Mouse (Mus musculus): ENCODE measurements around the gene Junb. TPM values are rescaled to one million over a fixed set of nuclear protein-coding genes. Genes with fewer than 3 reads are reported as not detected.

Junb gene
- polyA plus RNA-seq, 1 experiment from 2014 or later: 18.4 TPM

DNA sequence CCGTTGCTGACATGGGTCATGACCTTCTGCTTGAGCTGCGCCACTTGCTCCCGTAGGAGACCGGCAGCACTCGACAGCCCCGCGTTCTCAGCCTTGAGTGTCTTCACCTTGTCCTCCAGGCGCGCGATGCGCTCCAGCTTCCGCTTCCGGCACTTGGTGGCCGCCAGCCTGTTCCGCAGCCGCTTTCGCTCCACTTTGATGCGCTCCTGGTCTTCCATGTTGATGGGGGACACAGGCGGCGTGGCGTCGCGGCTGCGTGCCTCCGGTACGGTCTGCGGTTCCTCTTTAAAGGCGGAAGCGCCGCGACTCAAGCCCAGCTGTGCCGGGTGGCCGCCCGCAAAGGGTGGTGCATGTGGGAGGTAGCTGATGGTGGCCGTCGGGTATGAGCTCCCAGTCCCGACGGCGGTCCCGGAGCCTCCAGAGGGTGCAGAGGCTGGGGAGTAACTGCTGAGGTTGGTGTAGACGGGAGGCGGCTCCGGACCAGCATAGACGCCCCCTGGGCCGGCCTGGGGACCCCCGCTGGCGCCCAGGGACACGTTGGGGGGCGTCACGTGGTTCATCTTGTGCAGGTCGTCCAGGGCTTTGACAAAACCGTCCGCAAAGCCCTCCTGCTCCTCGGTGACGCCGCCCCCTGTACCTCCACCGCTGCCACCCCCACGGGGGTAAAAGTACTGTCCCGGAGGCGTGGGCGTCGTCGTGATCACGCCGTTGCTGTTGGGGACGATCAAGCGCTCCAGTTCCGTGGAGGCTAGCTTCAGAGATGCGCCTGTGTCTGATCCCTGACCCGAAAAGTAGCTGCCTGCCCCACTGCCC lies 877 bp downstream of the Junb start:
- H3K4me1 ChIP-seq (ENCODE audit: control insufficient read depth, insufficient read depth, low read length): peaks cover 41% of the 10 kb centered on the region
- ATAC-seq (ENCODE audit: low read depth): no peak
- H3K27me3 ChIP-seq (replicated peaks; ENCODE audit: control insufficient read depth, insufficient read depth, low read length): peaks cover 16% of the 10 kb centered on the region
- peak overlapping the region; percentile 62 for H3K4me3 ChIP-seq (ENCODE audit: low read depth, low read length)
- H3K27ac ChIP-seq (replicated peaks; ENCODE audit: low read depth, low read length): peak overlapping the region; percentile 82
- under 1% methylated on average over 40 of the region's 70 CpGs for WGBS
- peaks cover 26% of the 10 kb centered on the region for H3K36me3 ChIP-seq (ENCODE audit: control insufficient read depth, insufficient read depth, low read length)
- DNase-seq (ENCODE audit: low spot score): no peak
- H3K9me3 ChIP-seq (ENCODE audit: control insufficient read depth, low read length): no peaks in the 10 kb centered on the region
- peak overlapping the region; percentile 75 for H3K9ac ChIP-seq (ENCODE audit: low read depth, low read length)
- peak overlapping the region; percentile 97 for H3K4me2 ChIP-seq (ENCODE audit: low read depth, low read length)

DNA sequence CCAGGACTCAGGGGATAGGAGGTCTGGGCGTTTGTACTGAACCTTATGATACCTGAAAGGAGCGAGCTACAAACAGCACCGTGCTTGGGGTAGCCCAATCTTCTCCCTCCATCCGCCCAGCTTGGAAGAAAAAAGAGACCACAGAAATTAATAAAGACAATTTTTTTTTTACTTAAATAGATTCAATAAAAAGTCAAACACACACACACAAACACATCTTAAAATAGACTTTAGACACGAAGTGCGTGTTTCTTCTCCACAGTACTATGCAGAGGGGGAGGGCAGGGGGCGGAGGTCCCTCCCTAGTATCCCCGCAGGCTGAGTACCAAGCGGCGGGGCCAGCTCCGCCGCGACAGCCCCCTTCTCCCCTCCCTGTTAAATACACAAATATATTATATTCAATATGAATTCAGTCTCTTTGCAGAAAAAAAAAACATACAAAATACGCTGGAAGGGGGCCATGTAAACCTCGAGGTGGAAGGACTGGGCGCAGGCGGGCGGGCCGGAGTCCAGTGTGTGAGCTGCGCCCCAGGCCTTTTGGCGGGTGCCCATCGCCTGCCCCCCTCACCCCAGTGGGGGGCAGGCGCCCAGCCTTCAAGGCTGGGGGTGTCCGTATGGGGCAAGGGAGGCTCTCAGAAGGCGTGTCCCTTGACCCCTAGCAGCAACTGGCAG lies 1.6 kb downstream of the Junb start:
- Histone ChIP-seq H3K27ac (replicated peaks; ENCODE audit: low read depth, low read length) (peak overlapping the region; percentile 82), H3K4me3 (ENCODE audit: low read depth, low read length) (peak overlapping the region; percentile 62), H3K4me2 (ENCODE audit: low read depth, low read length) (peak overlapping the region; percentile 97), H3K4me1 (ENCODE audit: control insufficient read depth, insufficient read depth, low read length) (peaks cover 37% of the 10 kb centered on the region), H3K27me3 (replicated peaks; ENCODE audit: control insufficient read depth, insufficient read depth, low read length) (peaks cover 16% of the 10 kb centered on the region), H3K9ac (ENCODE audit: low read depth, low read length) (peak overlapping the region; percentile 75), H3K36me3 (ENCODE audit: control insufficient read depth, insufficient read depth, low read length) (peaks cover 33% of the 10 kb centered on the region), H3K9me3 (ENCODE audit: control insufficient read depth, low read length) (no peaks in the 10 kb centered on the region)
- ATAC-seq (ENCODE audit: low read depth): no peak
- DNase-seq (ENCODE audit: low spot score): no peak
- WGBS: 4% methylated on average over 20 of the region's 25 CpGs

DNA sequence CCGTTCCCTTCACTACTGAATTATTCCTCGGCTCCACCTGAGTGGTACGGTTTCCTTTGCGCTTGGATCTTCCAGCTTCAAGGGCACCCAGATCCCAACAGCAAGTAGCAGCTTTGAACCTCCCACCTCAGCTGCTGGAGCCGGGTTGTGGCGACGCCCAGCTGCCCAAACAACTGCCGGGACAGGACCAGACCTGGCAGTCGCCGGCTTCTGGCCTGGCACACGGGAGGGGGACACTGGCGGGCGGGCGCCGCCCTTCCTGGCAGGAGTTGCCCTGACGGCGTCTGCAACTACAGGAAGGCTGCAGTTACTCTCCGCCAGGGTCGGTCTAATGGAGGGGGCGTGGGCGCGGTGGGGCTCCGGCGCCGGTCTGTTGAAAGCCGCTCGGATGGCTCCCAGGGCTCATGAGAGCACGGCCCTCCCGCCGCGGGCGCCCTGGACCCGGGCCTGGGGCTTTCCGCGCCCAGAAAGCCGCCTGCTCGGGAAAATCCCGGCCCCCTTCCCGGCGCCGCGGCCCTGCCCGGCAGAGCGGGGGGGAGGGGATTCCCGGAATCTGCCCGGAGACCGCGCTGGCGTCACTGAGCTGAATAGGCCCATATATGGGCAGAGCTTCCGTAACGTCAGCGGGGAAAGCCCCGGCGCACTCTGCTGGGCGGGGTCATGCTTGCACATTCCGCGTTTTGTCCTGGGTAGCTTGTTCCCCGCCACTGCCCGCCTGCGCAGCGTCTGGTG lies 2.3 kb downstream of the Junb start:
- peak overlapping the region; percentile 75 for H3K9ac ChIP-seq (ENCODE audit: low read depth, low read length)
- peak overlapping the region; percentile 82 for H3K27ac ChIP-seq (replicated peaks; ENCODE audit: low read depth, low read length)
- H3K27me3 ChIP-seq (replicated peaks; ENCODE audit: control insufficient read depth, insufficient read depth, low read length): peaks cover 16% of the 10 kb centered on the region
- ATAC-seq (ENCODE audit: low read depth): peak; percentile 86
- H3K4me3 ChIP-seq (ENCODE audit: low read depth, low read length): peak overlapping the region; percentile 62
- WGBS: 2% methylated on average over 22 of the region's 61 CpGs
- peaks cover 40% of the 10 kb centered on the region for H3K36me3 ChIP-seq (ENCODE audit: control insufficient read depth, insufficient read depth, low read length)
- peak overlapping the region; percentile 97 for H3K4me2 ChIP-seq (ENCODE audit: low read depth, low read length)
- peak; percentile 96 for DNase-seq (ENCODE audit: low spot score)
- peaks cover 31% of the 10 kb centered on the region for H3K4me1 ChIP-seq (ENCODE audit: control insufficient read depth, insufficient read depth, low read length)
- no peaks in the 10 kb centered on the region for H3K9me3 ChIP-seq (ENCODE audit: control insufficient read depth, low read length)

DNA sequence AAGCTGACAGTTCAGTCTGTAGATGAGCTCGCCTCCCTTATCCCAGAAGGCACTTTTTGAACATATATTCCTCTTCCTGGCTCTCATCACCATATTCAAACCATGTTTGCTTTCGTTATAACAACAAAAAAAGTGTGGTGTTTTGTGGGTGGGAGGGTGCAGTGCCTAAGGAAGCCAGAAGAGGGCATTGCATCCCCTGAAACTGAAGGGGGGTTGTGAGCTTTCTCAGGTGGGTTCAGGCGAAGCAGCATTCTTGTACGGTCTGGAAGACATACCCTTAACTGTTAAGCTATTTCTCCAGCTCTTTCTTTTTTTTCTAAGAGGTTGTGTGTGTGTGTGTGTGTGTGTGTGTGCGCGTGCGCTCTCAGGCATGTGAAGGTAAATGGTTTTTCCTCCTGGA lies 3.1 kb downstream of the Junb start:
- WGBS: 26% methylated on average over 7 of the region's 7 CpGs
- peaks cover 32% of the 10 kb centered on the region for H3K4me1 ChIP-seq (ENCODE audit: control insufficient read depth, insufficient read depth, low read length)
- no peak overlapping the region for H3K9ac ChIP-seq (ENCODE audit: low read depth, low read length)
- ATAC-seq (ENCODE audit: low read depth): no peak
- peaks cover 45% of the 10 kb centered on the region for H3K36me3 ChIP-seq (ENCODE audit: control insufficient read depth, insufficient read depth, low read length)
- H3K4me2 ChIP-seq (ENCODE audit: low read depth, low read length): peak overlapping the region; percentile 97; the same call in 1 of the 2 replicates
- H3K27me3 ChIP-seq (replicated peaks; ENCODE audit: control insufficient read depth, insufficient read depth, low read length): peaks cover 16% of the 10 kb centered on the region
- peak overlapping the region; percentile 62; the same call in 1 of the 2 replicates for H3K4me3 ChIP-seq (ENCODE audit: low read depth, low read length)
- no peaks in the 10 kb centered on the region for H3K9me3 ChIP-seq (ENCODE audit: control insufficient read depth, low read length)
- no peak for DNase-seq (ENCODE audit: low spot score)
- peak overlapping the region; percentile 82; the same call in 1 of the 2 replicates for H3K27ac ChIP-seq (replicated peaks; ENCODE audit: low read depth, low read length)

DNA sequence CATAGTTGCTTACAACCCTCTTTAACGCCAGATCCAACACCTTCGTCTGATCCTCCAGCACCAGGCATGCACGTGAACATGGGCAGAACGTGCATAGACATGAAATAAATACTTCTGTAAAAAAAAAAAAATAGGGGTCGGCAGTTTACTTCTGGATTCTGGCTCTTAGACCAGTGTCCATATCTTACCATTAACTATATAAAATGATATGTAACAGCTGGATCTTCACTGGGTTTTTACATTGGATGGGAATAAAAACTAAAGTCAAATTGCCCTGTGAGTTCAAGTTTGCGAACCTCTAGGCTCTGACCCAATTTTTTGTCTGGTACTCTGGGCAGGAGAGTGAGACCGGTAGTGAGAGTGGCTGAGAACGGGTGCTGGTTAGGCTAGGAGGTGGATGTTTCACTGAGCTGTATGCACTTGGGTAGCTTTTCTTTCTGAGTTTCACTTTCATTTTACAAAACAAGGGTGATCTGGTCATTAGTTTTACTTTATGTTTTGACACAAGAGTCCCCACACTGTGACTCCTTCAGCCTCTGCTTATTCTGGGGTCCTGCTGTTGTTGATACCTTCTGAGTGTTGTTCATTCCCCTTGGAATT lies 3.9 kb downstream of the Junb start:
- H3K4me2 ChIP-seq (ENCODE audit: low read depth, low read length): no peak overlapping the region
- H3K4me1 ChIP-seq (ENCODE audit: control insufficient read depth, insufficient read depth, low read length): peaks cover 27% of the 10 kb centered on the region
- DNase-seq (ENCODE audit: low spot score): no peak
- H3K27me3 ChIP-seq (replicated peaks; ENCODE audit: control insufficient read depth, insufficient read depth, low read length): peaks cover 16% of the 10 kb centered on the region
- H3K9ac ChIP-seq (ENCODE audit: low read depth, low read length): no peak overlapping the region
- 71% methylated on average over 8 of the region's 8 CpGs for WGBS
- H3K4me3 ChIP-seq (ENCODE audit: low read depth, low read length): no peak overlapping the region
- ATAC-seq (ENCODE audit: low read depth): no peak
- H3K36me3 ChIP-seq (ENCODE audit: control insufficient read depth, insufficient read depth, low read length): peaks cover 45% of the 10 kb centered on the region
- H3K27ac ChIP-seq (replicated peaks; ENCODE audit: low read depth, low read length): no peak overlapping the region
- no peaks in the 10 kb centered on the region for H3K9me3 ChIP-seq (ENCODE audit: control insufficient read depth, low read length)

DNA sequence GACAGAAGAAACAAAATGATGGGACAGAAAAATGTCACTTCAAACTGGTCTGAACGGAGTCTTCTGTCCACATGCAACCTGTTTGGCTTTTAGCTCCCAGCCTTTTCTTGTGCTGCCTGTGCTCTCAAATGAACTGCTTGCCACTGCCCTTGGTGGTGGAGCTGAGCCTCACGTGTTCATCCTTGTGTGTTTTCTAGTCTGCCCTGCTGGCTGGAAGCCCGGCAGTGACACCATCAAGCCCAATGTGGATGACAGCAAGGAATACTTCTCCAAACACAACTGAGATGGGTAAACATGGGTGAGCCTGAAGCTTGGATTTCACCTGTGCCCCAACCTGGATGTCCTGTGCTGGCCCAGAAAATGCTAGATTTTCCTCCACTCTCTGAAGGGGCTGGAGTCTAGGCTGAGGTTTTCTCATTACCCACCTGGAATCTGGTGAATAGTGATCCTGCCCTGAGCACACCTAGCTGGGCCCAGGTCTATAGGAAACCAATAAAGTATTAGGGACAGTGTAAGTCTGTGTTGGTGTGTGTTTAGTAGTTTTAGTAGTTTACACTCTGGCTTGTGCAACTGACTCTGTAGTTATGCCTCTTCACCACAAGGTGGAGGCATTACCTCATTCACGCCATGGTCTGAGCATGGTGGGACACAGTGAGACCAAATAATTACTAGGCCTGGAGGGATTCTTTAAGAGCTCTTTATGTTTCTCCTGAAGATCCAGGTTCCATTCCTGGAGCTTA lies 4.5 kb downstream of the Junb start:
- Histone ChIP-seq H3K4me1 (ENCODE audit: control insufficient read depth, insufficient read depth, low read length) (peaks cover 24% of the 10 kb centered on the region), H3K36me3 (ENCODE audit: control insufficient read depth, insufficient read depth, low read length) (peaks cover 45% of the 10 kb centered on the region), H3K4me3 (ENCODE audit: low read depth, low read length) (no peak overlapping the region), H3K9me3 (ENCODE audit: control insufficient read depth, low read length) (no peaks in the 10 kb centered on the region), H3K4me2 (ENCODE audit: low read depth, low read length) (no peak overlapping the region), H3K27me3 (replicated peaks; ENCODE audit: control insufficient read depth, insufficient read depth, low read length) (peaks cover 16% of the 10 kb centered on the region), H3K9ac (ENCODE audit: low read depth, low read length) (no peak overlapping the region), H3K27ac (replicated peaks; ENCODE audit: low read depth, low read length) (no peak overlapping the region)
- 50% methylated on average over 4 of the region's 4 CpGs for WGBS
- DNase-seq (ENCODE audit: low spot score) (peak; percentile 80), ATAC-seq (ENCODE audit: low read depth) (0 out of 2 replicates have a peak, but pooled peaks have one; percentile 13)

DNA sequence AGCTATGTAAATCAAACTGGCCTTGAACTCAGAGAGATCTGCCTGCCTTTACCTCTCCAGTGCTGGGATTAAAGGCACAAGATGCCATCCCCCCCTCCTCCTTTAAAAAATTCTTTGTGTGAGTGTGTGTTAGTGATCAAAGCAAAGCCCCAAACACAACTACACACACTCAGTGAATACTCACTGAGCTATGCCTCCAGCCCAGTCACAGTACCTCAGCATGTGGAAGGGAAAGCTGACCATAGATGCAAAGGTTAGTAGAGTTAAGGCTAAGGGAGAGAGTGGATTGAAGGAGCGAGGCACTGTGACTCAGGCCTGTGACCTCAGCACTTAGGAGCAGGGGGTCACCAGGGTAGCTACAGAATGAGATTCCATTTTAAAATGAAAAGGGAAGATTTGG lies 5.4 kb downstream of the Junb start:
- 93% methylated on average over 1 of the region's 1 CpGs for WGBS
- DNase-seq (ENCODE audit: low spot score) (no peak), ATAC-seq (ENCODE audit: low read depth) (no peak)
- H3K27ac ChIP-seq (replicated peaks; ENCODE audit: low read depth, low read length): no peak overlapping the region
- peaks cover 45% of the 10 kb centered on the region for H3K36me3 ChIP-seq (ENCODE audit: control insufficient read depth, insufficient read depth, low read length)
- no peak overlapping the region for H3K4me3 ChIP-seq (ENCODE audit: low read depth, low read length)
- no peak overlapping the region for H3K4me2 ChIP-seq (ENCODE audit: low read depth, low read length)
- no peak overlapping the region for H3K9ac ChIP-seq (ENCODE audit: low read depth, low read length)
- H3K27me3 ChIP-seq (replicated peaks; ENCODE audit: control insufficient read depth, insufficient read depth, low read length): peaks cover 13% of the 10 kb centered on the region
- H3K9me3 ChIP-seq (ENCODE audit: control insufficient read depth, low read length): no peaks in the 10 kb centered on the region
- peaks cover 29% of the 10 kb centered on the region for H3K4me1 ChIP-seq (ENCODE audit: control insufficient read depth, insufficient read depth, low read length)

All from embryonic facial prominence, embryonic 14.5 days (tissue).